Mouse (Mus musculus): Measurements from ENCODE around the gene Fyn.

DNA sequence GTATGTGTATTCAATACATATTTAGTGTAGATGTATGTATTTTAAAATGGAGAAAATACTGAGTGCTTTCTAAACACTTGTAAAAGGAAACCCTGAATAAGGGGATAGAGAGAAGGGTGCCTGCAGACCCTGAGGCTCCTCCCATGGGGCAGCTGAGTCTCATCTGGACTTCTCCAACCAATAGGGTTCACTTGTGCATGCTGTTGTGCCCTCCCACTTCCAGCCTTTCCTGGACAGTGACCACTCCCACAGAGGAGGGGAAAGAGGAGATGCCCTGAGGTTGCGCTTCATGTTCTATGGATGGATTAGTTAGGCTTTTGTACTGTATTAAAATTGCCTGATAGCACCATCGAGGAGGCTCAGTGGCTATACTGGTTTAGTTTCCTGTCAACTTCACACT lies 213.7 kb downstream of the Fyn start:
- TF ChIP-seq CTCF (IDR thresholded peaks at IDR 0.05; ENCODE audit: borderline replicate concordance, extremely low read depth, insufficient read depth, insufficient read length) (no peak), POLR2A (IDR thresholded peaks at IDR 0.05; ENCODE audit: borderline replicate concordance, extremely low read depth, insufficient read depth, insufficient read length, poor library complexity, severe bottlenecking) (no peak)

Measured in brain, embryonic 14.5 days (tissue).